Mouse (Mus musculus): ENCODE results near the gene Trmt112. TPM values are rescaled to one million over a fixed set of nuclear protein-coding genes. Genes with fewer than 3 reads are reported as not detected.

Trmt112 gene
- polyA plus RNA-seq (2012; rRNA removed) = 122 and 124 TPM in 2 replicates

DNA sequence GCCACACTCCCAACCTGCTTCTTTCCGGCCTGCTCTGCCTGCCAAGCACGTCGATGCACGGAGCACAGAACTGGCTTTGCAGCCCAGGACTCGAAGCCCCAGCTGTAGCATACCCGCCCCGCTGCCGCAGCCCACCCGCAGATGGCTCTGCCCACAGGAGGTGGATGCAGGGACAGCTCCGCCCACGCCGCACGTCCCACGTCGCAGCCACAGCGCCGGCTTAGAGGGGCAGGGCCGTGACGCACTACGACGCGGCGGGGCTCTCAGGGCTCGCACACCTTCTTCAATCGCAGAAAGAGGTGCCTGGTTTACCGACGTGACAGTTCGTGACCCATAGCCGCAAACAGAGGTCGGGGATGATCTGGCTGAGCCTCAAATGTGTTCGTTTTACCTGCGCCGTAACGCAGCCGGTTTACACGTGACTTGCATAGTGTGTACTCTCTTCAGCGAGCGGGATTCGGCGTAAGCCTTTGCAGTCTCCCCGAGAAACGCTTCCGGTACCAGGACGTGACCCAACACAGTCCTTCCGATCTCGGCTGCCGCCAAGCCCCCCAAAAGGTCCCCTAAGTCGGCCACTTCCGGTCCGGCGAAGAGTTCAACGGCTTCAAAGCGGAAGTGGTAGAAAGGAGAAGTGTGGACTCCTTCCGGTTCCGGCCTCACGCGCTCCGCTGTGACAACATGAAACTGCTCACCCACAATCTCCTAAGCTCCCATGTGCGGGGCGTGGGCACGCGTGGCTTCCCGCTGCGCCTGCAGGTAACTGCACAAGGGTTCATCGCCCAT lies at the start of gene Trmt112, which contains the start of gene Prdx5:
Gene Trmt112 (plus strand): TSS at position 192 of the 783 bp plus-strand sequence.
Gene Prdx5 (minus strand): TSS at position 600 of the 783 bp plus-strand sequence.
- peaks cover 9% of the 10 kb centered on the region for H3K4me1 ChIP-seq (ENCODE audit: control insufficient read depth, insufficient read depth, low read length)
- peak within 1 kb of the TSS; percentile 80 for H3K27ac ChIP-seq (ENCODE audit: insufficient read depth, low read length)
- no peaks in the 10 kb centered on the region for H3K27me3 ChIP-seq (ENCODE audit: control insufficient read depth, insufficient read depth, low read length)
- under 1% methylated on average over 65 of the region's 65 CpGs for WGBS
- DNase-seq = peak; percentile 89 to 92
- TF ChIP-seq CTCF (IDR thresholded peaks at IDR 0.05; ENCODE audit: borderline replicate concordance, insufficient read depth, low read depth, low read length) (no peak), POLR2A (IDR thresholded peaks at IDR 0.05; ENCODE audit: borderline replicate concordance, insufficient read depth, low read length) (peak; percentile 90)
- peak within 1 kb of the TSS; percentile 92 for H3K4me3 ChIP-seq (replicated peaks; ENCODE audit: insufficient read depth, low read depth, low read length)

DNA sequence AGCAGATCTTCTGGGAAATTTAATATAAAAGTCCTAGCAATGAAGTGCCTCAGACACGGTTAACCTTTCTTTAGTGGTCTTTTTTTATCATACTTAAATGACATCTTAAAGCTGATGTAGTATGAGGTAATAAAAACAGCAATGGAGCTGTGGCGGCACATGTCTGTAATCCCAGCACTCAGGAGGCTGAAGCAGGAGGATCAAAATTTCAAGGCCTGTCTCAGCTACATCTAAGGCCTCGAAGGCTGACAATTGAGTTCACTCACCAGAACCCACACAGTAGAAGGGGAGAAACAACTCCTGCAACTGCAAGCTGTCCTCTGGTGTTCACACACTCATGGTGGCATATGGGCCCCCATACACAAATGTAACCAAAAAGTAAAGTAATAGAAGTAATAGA lies 49.5 kb upstream of the Trmt112 start:
- TF ChIP-seq CTCF (IDR thresholded peaks at IDR 0.05; ENCODE audit: borderline replicate concordance, insufficient read depth, low read depth, low read length) = no peak
- TF ChIP-seq POLR2A (IDR thresholded peaks at IDR 0.05; ENCODE audit: borderline replicate concordance, insufficient read depth, low read length) = no peak
- no peaks in the 10 kb centered on the region for H3K27me3 ChIP-seq (ENCODE audit: control insufficient read depth, insufficient read depth, low read length)
- no peak overlapping the region for H3K27ac ChIP-seq (ENCODE audit: insufficient read depth, low read length)
- WGBS = 90% methylated on average over 3 of the region's 3 CpGs
- no peak for DNase-seq
- peaks cover 9% of the 10 kb centered on the region for H3K4me1 ChIP-seq (ENCODE audit: control insufficient read depth, insufficient read depth, low read length)
- H3K4me3 ChIP-seq (replicated peaks; ENCODE audit: insufficient read depth, low read depth, low read length) = no peak overlapping the region

DNA sequence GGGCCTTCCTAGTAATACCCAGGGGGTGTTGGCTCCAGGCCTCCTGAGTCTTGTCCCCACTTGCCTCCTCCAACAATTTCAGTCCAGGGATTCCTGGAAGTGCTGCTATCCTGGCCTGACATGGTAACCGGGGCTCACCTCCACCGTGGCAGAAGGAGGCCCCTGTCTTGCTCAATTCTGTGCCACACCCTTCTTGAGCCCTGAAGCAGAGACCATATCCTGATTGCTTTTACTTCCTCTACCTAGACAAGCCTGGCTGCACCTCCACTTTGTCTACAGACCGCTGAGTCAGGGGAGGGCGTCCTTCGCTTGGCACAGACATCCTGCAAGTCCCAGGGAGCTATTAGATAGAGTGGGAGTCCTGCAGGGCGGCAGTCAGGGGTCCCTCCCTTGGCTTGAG lies 48.8 kb upstream of the Trmt112 start:
- 73% methylated on average over 6 of the region's 6 CpGs for WGBS
- TF ChIP-seq POLR2A (IDR thresholded peaks at IDR 0.05; ENCODE audit: borderline replicate concordance, insufficient read depth, low read length) (no peak), CTCF (IDR thresholded peaks at IDR 0.05; ENCODE audit: borderline replicate concordance, insufficient read depth, low read depth, low read length) (no peak)
- Histone ChIP-seq H3K4me1 (ENCODE audit: control insufficient read depth, insufficient read depth, low read length) (peaks cover 5% of the 10 kb centered on the region), H3K4me3 (replicated peaks; ENCODE audit: insufficient read depth, low read depth, low read length) (no peak overlapping the region), H3K27me3 (ENCODE audit: control insufficient read depth, insufficient read depth, low read length) (no peaks in the 10 kb centered on the region), H3K27ac (ENCODE audit: insufficient read depth, low read length) (no peak overlapping the region)
- DNase-seq = no peak

DNA sequence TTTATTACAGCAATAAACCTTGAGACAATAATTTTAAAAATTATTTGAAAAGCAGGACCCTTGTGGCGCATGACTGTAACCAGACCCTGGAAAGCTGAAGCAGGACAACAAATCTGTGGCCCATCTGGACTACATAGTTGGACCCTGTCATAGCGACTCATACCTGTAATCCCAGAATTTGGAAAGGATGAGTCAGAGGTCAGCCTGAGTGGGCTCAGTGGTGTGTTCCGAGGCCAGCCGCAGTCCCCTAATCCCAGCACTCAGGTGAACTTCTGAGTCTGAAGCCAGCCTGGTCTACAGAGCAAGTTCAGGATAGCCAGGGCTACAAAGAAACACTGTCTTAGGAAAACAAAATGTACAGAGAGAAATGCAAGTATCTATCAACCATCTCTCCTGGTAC lies 48.0 kb upstream of the Trmt112 start:
- no peak for DNase-seq
- H3K27me3 ChIP-seq (ENCODE audit: control insufficient read depth, insufficient read depth, low read length) = no peaks in the 10 kb centered on the region
- WGBS = 96% methylated on average over 4 of the region's 4 CpGs
- H3K4me3 ChIP-seq (replicated peaks; ENCODE audit: insufficient read depth, low read depth, low read length) = no peak overlapping the region
- no peak overlapping the region for H3K27ac ChIP-seq (ENCODE audit: insufficient read depth, low read length)
- no peak for TF ChIP-seq POLR2A (IDR thresholded peaks at IDR 0.05; ENCODE audit: borderline replicate concordance, insufficient read depth, low read length)
- no peak for TF ChIP-seq CTCF (IDR thresholded peaks at IDR 0.05; ENCODE audit: borderline replicate concordance, insufficient read depth, low read depth, low read length)
- H3K4me1 ChIP-seq (ENCODE audit: control insufficient read depth, insufficient read depth, low read length) = no peaks in the 10 kb centered on the region

DNA sequence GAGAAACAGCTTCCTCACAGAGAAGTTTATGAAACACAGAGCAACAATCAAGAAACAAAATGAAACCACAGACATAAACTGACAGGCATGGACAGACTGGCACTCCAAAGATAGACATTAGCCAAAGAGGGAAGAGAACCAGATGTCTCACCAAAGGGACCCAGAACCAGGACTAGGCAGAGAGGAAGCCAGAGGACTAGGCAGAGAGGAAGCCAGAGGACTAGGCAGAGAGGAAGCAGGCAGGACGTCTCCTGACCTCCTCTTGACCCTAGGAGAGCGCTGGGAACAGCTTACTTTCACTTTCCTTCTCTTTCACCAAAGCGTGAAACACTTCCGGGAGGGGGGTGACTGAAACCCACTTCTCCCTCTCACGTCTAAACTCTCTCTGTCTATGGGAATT lies 40.1 kb upstream of the Trmt112 start:
- 24% methylated on average over 5 of the region's 5 CpGs for WGBS
- no peak for TF ChIP-seq CTCF (IDR thresholded peaks at IDR 0.05; ENCODE audit: borderline replicate concordance, insufficient read depth, low read depth, low read length)
- no peak for TF ChIP-seq POLR2A (IDR thresholded peaks at IDR 0.05; ENCODE audit: borderline replicate concordance, insufficient read depth, low read length)
- H3K27me3 ChIP-seq (ENCODE audit: control insufficient read depth, insufficient read depth, low read length) = no peaks in the 10 kb centered on the region
- DNase-seq = no peak
- no peak overlapping the region for H3K27ac ChIP-seq (ENCODE audit: insufficient read depth, low read length)
- no peaks in the 10 kb centered on the region for H3K4me1 ChIP-seq (ENCODE audit: control insufficient read depth, insufficient read depth, low read length)
- H3K4me3 ChIP-seq (replicated peaks; ENCODE audit: insufficient read depth, low read depth, low read length) = no peak overlapping the region

DNA sequence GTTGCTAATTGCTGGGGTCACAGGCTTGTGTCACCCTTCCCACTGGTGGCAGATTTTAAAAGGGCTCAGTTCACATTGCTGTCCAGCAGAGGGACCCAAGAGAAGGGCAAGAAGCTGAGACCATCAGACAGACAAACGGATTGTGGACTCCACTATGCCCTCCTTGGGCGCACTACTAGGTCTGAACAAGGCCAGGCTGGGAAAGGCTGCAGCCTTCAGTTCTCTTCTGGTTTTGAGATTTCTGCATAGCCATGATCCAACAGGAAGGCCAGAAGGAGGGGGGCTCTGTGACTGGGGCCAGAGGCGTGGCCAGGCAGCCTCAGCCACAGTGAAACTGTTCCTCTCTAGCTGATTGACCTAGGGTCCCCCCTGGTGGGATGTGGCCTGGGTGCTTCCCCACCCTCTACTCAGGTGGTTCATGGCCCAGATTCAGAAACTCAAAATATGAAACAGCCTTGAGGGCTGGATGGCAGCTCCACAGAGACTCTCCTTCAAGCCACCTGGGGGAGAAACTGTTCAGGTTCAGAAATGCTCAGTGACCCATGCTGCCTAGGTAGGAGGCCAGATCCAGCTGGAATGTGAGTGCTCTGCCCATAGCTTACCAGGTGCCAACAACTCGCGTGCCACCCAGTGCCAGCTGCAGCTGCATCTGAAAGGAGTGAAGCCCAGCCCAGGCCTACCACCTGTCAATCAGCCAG lies 37.8 kb upstream of the Trmt112 start:
- 48% methylated on average over 5 of the region's 5 CpGs for WGBS

DNA sequence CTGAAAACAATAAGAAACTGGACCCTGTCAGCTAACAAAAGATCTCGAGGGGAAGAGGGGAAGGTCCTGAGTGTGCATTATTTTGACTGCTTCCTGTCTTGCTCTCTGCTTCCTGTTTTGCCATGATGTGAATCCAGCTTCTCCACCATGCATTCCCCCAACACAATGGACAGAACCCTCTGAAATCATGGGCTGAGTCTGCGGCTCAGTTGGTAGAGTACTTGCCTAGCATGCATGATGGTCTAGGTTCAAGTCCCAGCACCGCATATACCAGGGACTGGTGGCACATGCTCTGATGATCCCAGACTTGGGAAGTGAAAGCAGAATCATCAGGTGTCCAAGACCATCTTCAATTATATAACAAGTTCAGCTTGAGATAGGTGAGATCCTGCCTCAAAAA lies 36.8 kb upstream of the Trmt112 start:
- Histone ChIP-seq H3K27me3 (ENCODE audit: control insufficient read depth, insufficient read depth, low read length) (no peaks in the 10 kb centered on the region), H3K4me1 (ENCODE audit: control insufficient read depth, insufficient read depth, low read length) (no peaks in the 10 kb centered on the region), H3K4me3 (replicated peaks; ENCODE audit: insufficient read depth, low read depth, low read length) (no peak overlapping the region), H3K27ac (ENCODE audit: insufficient read depth, low read length) (no peak overlapping the region)
- 75% methylated on average over 3 of the region's 3 CpGs for WGBS
- TF ChIP-seq CTCF (IDR thresholded peaks at IDR 0.05; ENCODE audit: borderline replicate concordance, insufficient read depth, low read depth, low read length) (no peak), POLR2A (IDR thresholded peaks at IDR 0.05; ENCODE audit: borderline replicate concordance, insufficient read depth, low read length) (no peak)
- DNase-seq = no peak

More for the DNA sequence above, 37.8 kb upstream of the Trmt112 start:
- Histone ChIP-seq H3K4me1 (ENCODE audit: control insufficient read depth, insufficient read depth, low read length) (no peaks in the 10 kb centered on the region), H3K4me3 (replicated peaks; ENCODE audit: insufficient read depth, low read depth, low read length) (no peak overlapping the region), H3K27ac (ENCODE audit: insufficient read depth, low read length) (no peak overlapping the region), H3K27me3 (ENCODE audit: control insufficient read depth, insufficient read depth, low read length) (no peaks in the 10 kb centered on the region)
- no peak for TF ChIP-seq POLR2A (IDR thresholded peaks at IDR 0.05; ENCODE audit: borderline replicate concordance, insufficient read depth, low read length)
- TF ChIP-seq CTCF (IDR thresholded peaks at IDR 0.05; ENCODE audit: borderline replicate concordance, insufficient read depth, low read depth, low read length) = peak; percentile 37; the same call in 1 of the 2 replicates
- no peak for DNase-seq

Data from cerebellum, adult 2 months (tissue).